Mouse (Mus musculus) intestine, embryonic 14.5 days (tissue): Measurements from ENCODE around the gene Xylt2. TPM values are rescaled to one million over a fixed set of nuclear protein-coding genes. Genes with fewer than 3 reads are reported as not detected.

ENCODE experiments used
- ATAC-seq: fragments of 200-750 bp; cut with Nextera tagmentation; replicated peaks from 2 replicates; pipeline ENCODE4 v1.8.0; 2017; ENCODE audit warnings: low read depth, moderate number of reproducible peaks, moderate TSS enrichment, moderate library complexity; ENCODE audit not compliant: low FRiP score, low TSS enrichment
- DNase-seq: peaks from one replicate; pipeline ENCODE4 v3.0.0-alpha.2; 2018; ENCODE audit warnings: low spot score
- H3K27ac ChIP-seq: fragments of 300-500 bp; sonication (generic); 2 replicates; pipeline ENCODE4 v1.5.1; 2014; ENCODE audit warnings: low read depth, mild to moderate bottlenecking, control low read depth
- H3K27me3 ChIP-seq: fragments of 300-500 bp; sonication (generic); replicated peaks from 2 replicates; pipeline ENCODE4 v1.6.1; 2014; ENCODE audit warnings: low read length, control low read depth; ENCODE audit not compliant: control insufficient read depth, insufficient read depth
- H3K36me3 ChIP-seq: fragments of 300-500 bp; sonication (generic); 2 replicates; pipeline ENCODE4 v1.6.1; 2014; ENCODE audit warnings: low read length, control low read depth; ENCODE audit not compliant: control insufficient read depth, insufficient read depth
- H3K4me1 ChIP-seq: fragments of 300-500 bp; sonication (generic); replicated peaks from 2 replicates; pipeline ENCODE4 v1.6.1; 2014; ENCODE audit warnings: low read length, control low read depth, mixed read lengths; ENCODE audit not compliant: control insufficient read depth, insufficient read depth
- H3K4me2 ChIP-seq: fragments of 300-500 bp; sonication (generic); 2 replicates; pipeline ENCODE4 v1.6.1; 2014; ENCODE audit warnings: low read length
- H3K4me3 ChIP-seq: fragments of 300-500 bp; sonication (generic); 2 replicates; pipeline ENCODE4 v1.5.1; 2014; ENCODE audit warnings: low read depth, low read length, control low read depth, mixed read lengths
- H3K9ac ChIP-seq: fragments of 300-500 bp; sonication (generic); 2 replicates; pipeline ENCODE4 v1.6.1; 2014; ENCODE audit warnings: mild to moderate bottlenecking, low read length
- H3K9me3 ChIP-seq: fragments of 300-500 bp; sonication (generic); 2 replicates; pipeline ENCODE4 v1.6.1; 2016; ENCODE audit warnings: low read length, control low read depth; ENCODE audit not compliant: control insufficient read depth
- WGBS: fragments of 180-500 bp; shearing (Covaris S2); extraction: QIAGEN DNeasy Blood & Tissue Kit; methylation state at CpG from one replicate; pipeline ENCODE4 v1.1.7; 2014; 5-methylcytosine and 5-hydroxymethylcytosine counted together
- polyA plus RNA-seq: library from polyadenylated mRNA; unstranded; fragments of >200 nt; fragmentation: Nextera tagmentation; extraction: Ambion mirVana; gene quantifications from 2 replicates; pipeline ENCODE4 v1.2.1, GENCODE M21; 2014

Xylt2 gene
- 19.9 and 21.1 TPM in 2 replicates for polyA plus RNA-seq

- Histone ChIP-seq H3K4me1 (peaks cover 29% of the 10 kb centered on the region), H3K4me3 (peak within 1 kb of the TSS; percentile 92), H3K9me3 (no peaks in the 10 kb centered on the region), H3K9ac (peak within 1 kb of the TSS; percentile 93), H3K36me3 (no peaks in the 10 kb centered on the region), H3K4me2 (peak within 1 kb of the TSS; percentile 68), H3K27ac (peak within 1 kb of the TSS; percentile 84), H3K27me3 (no peaks in the 10 kb centered on the region)
- DNase-seq: peak; percentile 95
- ATAC-seq: peak; percentile 95
- WGBS: under 1% methylated on average over 73 of the region's 82 CpGs
Measured at GRCm38 (mm10) chr11:94676754-94677606, at the start of gene Xylt2. Gene Xylt2, minus strand, starts transcription at chr11:94677515.

- Histone ChIP-seq H3K4me2 (no peak overlapping the region), H3K36me3 (no peaks in the 10 kb centered on the region), H3K4me1 (peaks cover 15% of the 10 kb centered on the region; the same call in 1 of the 2 replicates), H3K4me3 (no peak overlapping the region), H3K9ac (no peak overlapping the region), H3K9me3 (no peaks in the 10 kb centered on the region), H3K27me3 (0 out of 2 replicates have a peak, but pooled peaks cover 3% of the 10 kb centered on the region), H3K27ac (no peak overlapping the region)
- 72% methylated on average over 2 of the region's 2 CpGs for WGBS
- no peak for ATAC-seq
- no peak for DNase-seq
Measured at GRCm38 (mm10) chr11:94719216-94719615, 41.9 kb upstream of the Xylt2 start.

DNA sequence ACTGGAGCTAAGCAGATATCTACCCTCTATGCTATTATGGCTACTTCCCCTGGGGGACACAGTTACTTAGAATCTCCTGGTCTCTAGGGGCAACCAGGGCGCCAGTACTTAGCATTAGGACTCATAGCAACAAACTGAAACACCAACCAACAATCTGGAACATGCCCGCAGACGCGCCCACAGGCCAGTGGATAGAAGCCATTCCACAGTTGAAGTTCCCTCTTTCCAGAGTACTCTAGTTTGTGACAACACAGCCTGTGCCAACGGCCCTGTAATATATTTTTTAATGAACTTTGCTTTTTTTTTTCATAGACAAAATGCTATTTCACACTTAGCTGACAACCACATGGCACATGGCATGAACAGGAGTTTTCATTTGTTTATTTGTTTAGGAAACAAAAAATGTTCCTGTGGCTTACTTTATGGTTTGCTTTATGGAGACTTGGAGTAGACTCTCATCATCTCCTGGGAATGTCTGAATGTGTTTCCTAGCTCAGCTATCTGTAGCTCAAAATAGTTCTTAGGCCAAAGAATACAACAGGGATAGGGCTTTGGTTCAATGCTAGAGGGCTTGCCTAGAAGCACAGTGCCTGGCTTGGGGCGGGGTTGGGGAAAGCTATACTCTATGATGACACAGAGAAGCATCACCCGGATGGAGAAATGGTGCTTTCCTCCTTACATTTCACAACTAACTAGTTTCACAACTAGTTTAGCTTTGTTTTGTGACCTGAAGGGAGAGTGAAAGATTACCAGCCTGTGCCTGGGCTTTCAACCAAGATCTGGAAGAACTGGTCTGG is 41.0 kb upstream of the Xylt2 start:
- no peaks in the 10 kb centered on the region for H3K36me3 ChIP-seq
- no peak overlapping the region for H3K9ac ChIP-seq
- peaks cover 15% of the 10 kb centered on the region; the same call in 1 of the 2 replicates for H3K4me1 ChIP-seq
- H3K4me2 ChIP-seq: no peak overlapping the region
- WGBS: 92% methylated on average over 7 of the region's 7 CpGs
- H3K27me3 ChIP-seq: 0 out of 2 replicates have a peak, but pooled peaks cover 6% of the 10 kb centered on the region
- no peak for DNase-seq
- no peak overlapping the region for H3K27ac ChIP-seq
- no peaks in the 10 kb centered on the region for H3K9me3 ChIP-seq
- no peak overlapping the region for H3K4me3 ChIP-seq
- no peak for ATAC-seq

DNA sequence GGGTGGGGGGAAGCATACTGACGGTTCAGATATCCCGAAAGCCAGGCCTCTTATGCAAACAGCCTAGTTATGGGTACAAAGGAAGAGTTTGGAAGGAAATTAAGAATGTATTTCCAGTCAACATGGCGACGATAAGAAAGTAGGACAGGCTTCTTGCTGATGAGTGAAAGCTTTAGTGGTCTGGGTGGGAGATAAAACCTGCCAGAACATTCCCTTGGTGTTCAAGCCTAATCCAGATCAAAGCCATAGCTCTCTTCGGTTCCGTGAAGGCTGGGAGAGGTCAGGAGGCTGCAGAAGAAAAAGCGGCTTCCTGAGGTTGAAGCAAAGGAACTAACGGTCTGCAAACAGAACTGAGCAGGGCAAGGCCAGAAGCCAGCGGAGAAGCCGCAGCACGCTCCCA is 39.9 kb upstream of the Xylt2 start:
- Histone ChIP-seq H3K27ac (no peak overlapping the region), H3K4me2 (peak overlapping the region; percentile 32; the same call in 1 of the 2 replicates), H3K9me3 (no peaks in the 10 kb centered on the region), H3K4me3 (no peak overlapping the region), H3K9ac (no peak overlapping the region), H3K27me3 (0 out of 2 replicates have a peak, but pooled peaks cover 6% of the 10 kb centered on the region), H3K4me1 (peaks cover 22% of the 10 kb centered on the region; the same call in 1 of the 2 replicates), H3K36me3 (no peaks in the 10 kb centered on the region)
- no peak for DNase-seq
- 35% methylated on average over 11 of the region's 11 CpGs for WGBS
- no peak for ATAC-seq

GRCm38 (mm10) chr11:94716754-94717153 is 39.4 kb upstream of the Xylt2 start:
- peak; percentile 81 for ATAC-seq
- H3K9ac ChIP-seq: no peak overlapping the region

DNA sequence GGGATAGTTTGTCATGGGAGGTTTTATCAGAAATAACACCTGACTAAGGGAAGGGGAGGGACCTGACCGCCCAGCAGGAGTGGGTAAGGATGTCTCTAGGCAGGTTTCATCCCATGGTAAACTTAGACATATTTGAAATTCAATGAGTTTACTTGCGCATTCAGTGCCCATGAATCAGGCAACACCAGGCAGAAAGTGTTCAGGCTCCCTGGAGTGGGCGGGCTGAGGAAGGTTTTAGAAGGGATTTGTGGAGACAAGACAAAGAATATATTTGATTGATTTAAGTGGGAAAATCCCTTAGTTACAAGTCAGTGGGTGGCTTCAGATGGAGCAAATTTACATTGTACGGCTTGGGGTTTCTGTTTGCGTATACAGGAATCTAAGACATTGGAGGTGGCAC is 38.3 kb upstream of the Xylt2 start:
- Histone ChIP-seq H3K27me3 (0 out of 2 replicates have a peak, but pooled peaks cover 6% of the 10 kb centered on the region), H3K27ac (no peak overlapping the region), H3K4me2 (no peak overlapping the region), H3K36me3 (no peaks in the 10 kb centered on the region), H3K4me1 (peaks cover 16% of the 10 kb centered on the region; the same call in 1 of the 2 replicates), H3K9me3 (no peaks in the 10 kb centered on the region), H3K4me3 (no peak overlapping the region), H3K9ac (no peak overlapping the region)
- no peak for ATAC-seq
- 75% methylated on average over 5 of the region's 5 CpGs for WGBS
- no peak for DNase-seq

More at GRCm38 (mm10) chr11:94716754-94717153, 39.4 kb upstream of the Xylt2 start:
- H3K27me3 ChIP-seq: 0 out of 2 replicates have a peak, but pooled peaks cover 6% of the 10 kb centered on the region
- H3K4me1 ChIP-seq: peaks cover 20% of the 10 kb centered on the region; the same call in 1 of the 2 replicates
- no peak overlapping the region for H3K4me3 ChIP-seq
- peak; percentile 60 for DNase-seq
- WGBS: 3% methylated on average over 9 of the region's 9 CpGs
- no peaks in the 10 kb centered on the region for H3K9me3 ChIP-seq
- peak overlapping the region; percentile 32 for H3K4me2 ChIP-seq
- no peak overlapping the region for H3K27ac ChIP-seq
- H3K36me3 ChIP-seq: no peaks in the 10 kb centered on the region

DNA sequence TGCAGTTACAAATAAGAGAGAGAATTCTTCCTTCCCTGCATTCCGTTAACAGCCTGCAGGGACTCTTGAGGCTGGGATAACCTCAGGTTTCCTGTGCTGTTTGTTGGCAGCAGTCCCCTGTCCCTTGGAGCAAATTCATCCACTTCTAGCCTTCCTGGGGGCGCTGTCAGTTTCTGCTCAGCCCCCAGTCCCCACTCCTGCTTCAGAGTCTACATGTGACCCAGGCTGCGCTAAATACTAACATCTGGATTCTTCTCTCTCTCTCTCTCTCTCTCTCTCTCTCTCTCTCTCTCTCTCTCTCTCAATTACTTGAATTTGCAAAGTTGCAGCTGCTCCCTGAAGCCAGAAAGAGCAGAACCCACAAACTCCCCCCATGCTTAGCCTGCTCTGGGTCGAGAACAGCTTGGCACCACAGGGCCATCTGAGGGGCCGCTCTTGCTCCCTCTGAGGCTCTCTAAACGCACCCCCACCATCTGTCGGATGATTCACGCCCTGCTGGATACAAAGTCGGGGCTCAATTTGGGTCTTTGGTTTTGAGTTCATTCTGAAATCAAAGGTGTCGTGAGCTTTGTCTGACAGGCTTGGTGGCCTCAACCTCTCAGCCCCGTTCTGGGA is 36.0 kb upstream of the Xylt2 start:
- WGBS: 35% methylated on average over 11 of the region's 11 CpGs
- Histone ChIP-seq H3K9me3 (no peaks in the 10 kb centered on the region), H3K36me3 (no peaks in the 10 kb centered on the region), H3K27me3 (0 out of 2 replicates have a peak, but pooled peaks cover 6% of the 10 kb centered on the region), H3K27ac (0 out of 2 replicates have a peak overlapping the region, but pooled peaks have one; percentile 16), H3K4me2 (no peak overlapping the region), H3K4me1 (peaks cover 16% of the 10 kb centered on the region; the same call in 1 of the 2 replicates), H3K9ac (no peak overlapping the region), H3K4me3 (no peak overlapping the region)
- ATAC-seq: no peak
- DNase-seq: no peak

DNA sequence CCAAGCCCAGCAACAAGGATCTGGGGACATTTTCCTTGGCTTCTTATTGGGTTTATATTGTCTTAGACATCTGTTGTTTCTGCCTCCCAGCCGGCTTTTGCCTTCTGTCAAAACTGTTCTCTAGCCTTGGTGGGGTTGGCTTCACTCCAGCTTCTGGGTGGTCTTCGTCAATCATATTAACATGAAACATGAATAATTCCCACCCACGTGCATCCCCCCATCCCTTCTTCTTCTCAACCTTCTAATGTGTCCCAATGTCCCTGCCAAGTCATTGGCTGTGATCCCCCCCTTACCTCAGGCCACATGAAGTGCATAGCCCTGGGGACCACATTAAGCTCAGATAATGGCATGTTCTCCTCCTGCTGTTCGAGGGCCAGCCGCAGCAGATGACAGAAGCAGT is 27.2 kb upstream of the Xylt2 start, which contains the start of gene Gm11541:
Gm11541 (minus strand) TSS at position 28 of the 400 bp plus-strand sequence.
- H3K27me3 ChIP-seq: no peaks in the 10 kb centered on the region
- WGBS: 59% methylated on average over 5 of the region's 5 CpGs
- ATAC-seq (no peak), DNase-seq (no peak)
- H3K9ac ChIP-seq: no peak within 1 kb of the TSS
- H3K9me3 ChIP-seq: peaks cover 3% of the 10 kb centered on the region; the same call in 1 of the 2 replicates
- H3K4me2 ChIP-seq: no peak within 1 kb of the TSS
- peaks cover 21% of the 10 kb centered on the region; the same call in 1 of the 2 replicates for H3K4me1 ChIP-seq
- H3K27ac ChIP-seq: peak within 1 kb of the TSS; percentile 29; the same call in 1 of the 2 replicates
- no peak within 1 kb of the TSS for H3K4me3 ChIP-seq
- no peaks in the 10 kb centered on the region for H3K36me3 ChIP-seq
